Mouse (Mus musculus) frontal cortex, postnatal 36 days (tissue): ENCODE results near the gene D830030K20Rik.
A peak's percentile ranks its signal among the peaks of the same experiment; 100 is the strongest.
"Not testable (repeated sequence)": the region's sequence is repeated elsewhere in the genome, so short reads cannot be mapped to it uniquely, and the experiment has no call there.

Experiments
- DNase-seq, 2 experiments: peaks; one replicate each; pipeline ENCODE4 v3.0.0; 2022; ENCODE audit warnings: low spot score in 2 of 2

The D830030K20Rik gene

DNA sequence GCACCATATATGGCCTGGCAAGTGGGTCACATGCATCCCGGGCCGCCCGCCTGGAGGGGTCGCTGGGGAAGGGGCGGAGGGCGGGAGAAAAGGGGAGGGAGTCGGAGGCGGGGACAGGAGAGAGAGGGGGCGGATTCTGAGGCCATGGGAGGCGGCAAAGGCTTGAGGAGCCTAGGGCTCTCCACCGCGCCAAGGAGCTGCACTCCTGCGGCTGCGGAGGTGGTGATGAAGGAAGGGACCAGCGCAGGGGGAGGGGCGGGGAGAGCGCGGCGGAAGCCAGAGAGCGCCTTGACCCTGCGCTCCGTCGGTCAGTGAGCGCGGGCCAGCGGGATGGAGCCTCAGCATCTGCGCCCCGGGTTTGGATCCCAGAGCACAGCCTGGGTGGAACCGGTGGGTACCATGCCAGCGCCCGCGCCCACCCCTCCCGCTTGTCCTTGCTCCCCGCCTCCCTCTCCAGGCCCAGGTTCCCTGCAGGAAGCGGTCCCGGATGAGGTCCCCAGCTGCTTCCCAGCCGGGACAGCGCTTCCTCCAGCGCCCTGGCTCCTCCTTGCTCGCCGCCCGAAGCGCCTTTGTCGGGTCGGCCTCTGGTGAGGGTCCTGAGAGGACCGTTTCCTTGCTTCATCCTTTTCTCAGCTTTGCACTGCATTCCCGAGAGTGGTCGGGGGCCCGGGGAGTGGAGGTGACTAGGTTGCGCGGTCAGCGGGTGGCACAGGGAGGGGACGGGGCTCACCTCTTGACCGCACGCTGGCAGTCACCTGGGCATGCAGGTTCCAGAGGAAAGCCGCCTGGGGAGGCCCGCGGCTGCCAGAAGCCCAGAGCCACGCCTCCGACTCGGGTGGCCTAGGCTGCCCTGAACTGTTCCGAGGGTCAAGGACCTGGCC, at the start of gene D830030K20Rik:
Gene D830030K20Rik (plus strand): TSS at position 217 of the 881 bp plus-strand sequence.
- not testable (repeated sequence) for DNase-seq

DNA sequence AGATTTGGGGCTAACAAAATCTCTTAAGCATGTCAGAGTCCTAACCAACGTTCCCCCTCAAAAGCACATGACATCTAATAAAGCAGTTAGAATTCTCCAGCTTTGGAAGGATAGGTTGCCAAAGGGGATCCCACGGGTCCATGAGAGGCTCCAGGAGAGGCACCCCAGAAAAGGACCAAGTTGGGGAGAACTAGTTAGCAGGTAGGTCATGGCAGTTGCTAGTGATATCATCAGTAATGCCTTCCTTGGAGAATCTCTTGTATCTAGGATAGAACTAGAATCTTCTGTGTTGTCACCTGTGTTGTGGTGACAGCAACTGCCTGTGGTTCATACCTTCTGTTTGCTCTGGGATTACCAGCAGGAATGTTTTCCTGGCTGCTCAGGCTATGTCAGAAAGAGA, 20.3 kb upstream of the D830030K20Rik start, which contains the start of gene Gm5795:
Gene Gm5795 (plus strand): TSS at position 301 of the 400 bp plus-strand sequence.
- not testable (repeated sequence) for DNase-seq

DNA sequence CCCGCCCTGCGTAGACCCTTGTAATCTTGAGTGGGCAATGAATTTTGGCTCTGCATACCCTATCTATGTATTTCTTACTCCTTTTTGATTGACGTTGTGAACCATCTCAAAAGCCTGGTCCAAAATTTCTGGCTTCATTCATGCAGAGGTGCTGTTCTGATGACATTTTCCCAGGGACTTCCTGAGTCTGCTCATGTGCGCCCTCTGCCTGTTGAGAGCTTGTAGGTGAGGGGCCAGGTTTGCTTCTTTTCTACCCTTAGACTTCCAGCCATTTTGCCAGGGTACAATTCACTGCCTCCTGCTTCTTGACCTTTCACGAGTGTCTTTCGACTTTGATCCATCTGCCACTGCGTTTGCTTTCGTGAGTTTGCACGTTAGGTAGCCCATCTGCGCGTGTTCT, 1.1 kb downstream of the D830030K20Rik start:
- peak in 1 of 2 experiments; percentile 10 for DNase-seq

DNA sequence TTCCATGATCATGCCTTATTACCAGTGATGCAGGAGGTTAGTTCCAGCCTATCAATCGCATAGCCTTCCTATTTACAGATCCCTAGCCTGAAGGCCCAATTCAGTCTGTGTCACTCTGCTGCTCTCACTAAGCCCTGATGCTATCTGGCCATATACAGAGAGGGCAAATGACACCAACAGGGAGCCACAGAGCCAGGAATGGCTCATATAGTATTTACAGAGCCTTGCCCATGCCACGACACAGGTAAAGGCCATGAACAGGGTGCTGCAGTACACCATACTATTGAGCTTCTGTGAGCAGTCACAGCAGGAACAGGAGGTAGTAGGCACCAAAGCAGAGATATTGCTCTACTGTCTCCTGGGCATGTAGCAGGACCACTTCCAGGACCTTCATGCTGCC, 54.2 kb downstream of the D830030K20Rik start:
- peak in 1 of 2 experiments; percentile 0 for DNase-seq
